Mouse (Mus musculus): ENCODE measurements at regions not wholly inside any gene's neighbourhood (a gene's known extent, or its start where the extent isn't known, plus 50 kb on each side); places are given as distances from the start of the nearest gene placed in this dataset.

- Histone ChIP-seq H3K27ac (ENCODE audit: insufficient read depth, low read depth) (no peak overlapping the region), H3K36me3 (replicated peaks in 1 of 2; ENCODE audit: control insufficient read depth in 1 of 2, insufficient read depth in 1 of 2, low read length in 1 of 2) (no peaks in the 10 kb centered on the region), H3K27me3 (replicated peaks) (no peaks in the 10 kb centered on the region), H3K9me3 (replicated peaks; ENCODE audit: low read length) (no peaks in the 10 kb centered on the region), H3K9ac (ENCODE audit: insufficient read depth, low read depth) (no peak overlapping the region), H3K4me3 (replicated peaks in 1 of 3; ENCODE audit: low read depth in 2 of 3, low read length in 2 of 3, poor library complexity in 1 of 3) (no peak overlapping the region), H3K79me2 (replicated peaks; ENCODE audit: control insufficient read depth, extremely low read depth, insufficient read depth, poor library complexity, severe bottlenecking) (no peaks in the 10 kb centered on the region), H3K4me1 (ENCODE audit: control insufficient read depth in 1 of 2, insufficient read depth in 2 of 2) (no peaks in the 10 kb centered on the region), H3K4me2 (ENCODE audit: insufficient read depth, low read depth, poor library complexity, severe bottlenecking) (no peak overlapping the region)
- in situ Hi-C loops (cut with MboI; ENCODE audit: low pct_ligation_motif_present, low pct_unique_long_range_greater_than_20kb, low sequenced_read_pairs) = no loop called here
- no peak for TF ChIP-seq GABPA (IDR thresholded peaks at IDR 0.05; ENCODE audit: insufficient replicate concordance, low read depth, low read length)
- TF ChIP-seq NRF1 (IDR thresholded peaks at IDR 0.05; ENCODE audit: low read depth, low read length) = no peak
- TF ChIP-seq ZNF384 (IDR thresholded peaks at IDR 0.05; ENCODE audit: low read depth, low read length) = no peak
- no peak for TF ChIP-seq JUN (IDR thresholded peaks at IDR 0.05; ENCODE audit: insufficient read depth, low read depth, low read length)
- TF ChIP-seq JUND (conservative IDR thresholded peaks at IDR 0.05; ENCODE audit: low read depth, low read length) = no peak
- no peak for TF ChIP-seq RCOR1 (conservative IDR thresholded peaks at IDR 0.05; ENCODE audit: low read depth, low read length)
- TF ChIP-seq MAZ (IDR thresholded peaks at IDR 0.05; ENCODE audit: low read depth, low read length) = no peak
- no peak for TF ChIP-seq UBTF (IDR thresholded peaks at IDR 0.05; ENCODE audit: low read depth, low read length)
- no peak for TF ChIP-seq KAT2A (IDR thresholded peaks at IDR 0.05; ENCODE audit: insufficient replicate concordance, low read length)
- TF ChIP-seq ZKSCAN1 (IDR thresholded peaks at IDR 0.05; ENCODE audit: borderline replicate concordance, low read depth, low read length) = no peak
- no peak for TF ChIP-seq ZC3H11A (IDR thresholded peaks at IDR 0.05; ENCODE audit: low read depth, low read length)
- no peak for TF ChIP-seq USF2 (conservative IDR thresholded peaks at IDR 0.05; ENCODE audit: low read depth, low read length)
- TF ChIP-seq ELF1 (IDR thresholded peaks at IDR 0.05; ENCODE audit: low read depth, low read length) = no peak
- TF ChIP-seq SIN3A (IDR thresholded peaks at IDR 0.05; ENCODE audit: low read length) = no peak
- no peak for TF ChIP-seq TBP (conservative IDR thresholded peaks at IDR 0.05; ENCODE audit: low read depth, low read length)
- no peak for TF ChIP-seq HCFC1 (IDR thresholded peaks at IDR 0.05; ENCODE audit: low read depth, low read length)
- no peak for TF ChIP-seq EP300 (IDR thresholded peaks at IDR 0.05; ENCODE audit: low read length)
- dilution Hi-C loops (cut with MboI; ENCODE audit: extremely low pct_ligation_motif_present, extremely low pct_unique_long_range_greater_than_20kb, low sequenced_read_pairs) = no loop called here
- no peak for DNase-seq (ENCODE audit: extremely low read depth)
Observed at GRCm38 (mm10) chr5:51982780-51983179, 207.5 kb downstream of the Dhx15 start.

DNA sequence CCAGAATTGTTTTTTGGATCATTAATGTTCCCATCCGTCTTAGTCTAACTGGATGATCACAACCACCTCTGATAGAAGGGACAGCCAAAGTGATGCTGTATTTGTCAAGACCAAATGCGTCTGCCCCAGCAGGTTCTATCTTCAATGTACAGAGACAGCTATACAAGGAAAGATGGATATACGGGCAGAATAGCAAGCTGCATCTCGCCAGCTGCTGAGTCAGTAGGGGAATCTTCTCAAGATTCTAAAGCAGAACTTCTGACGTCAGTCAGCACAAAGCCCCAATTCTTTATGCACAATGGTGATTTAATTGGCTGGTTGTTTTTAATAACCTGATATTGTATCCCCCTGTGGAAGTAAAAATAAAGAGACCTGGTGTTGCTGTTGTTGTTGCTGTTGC, 209.4 kb downstream of the Dhx15 start:
- in situ Hi-C loops (cut with MboI; ENCODE audit: low pct_ligation_motif_present, low pct_unique_long_range_greater_than_20kb, low sequenced_read_pairs) (no loop called here), dilution Hi-C loops (cut with MboI; ENCODE audit: extremely low pct_ligation_motif_present, extremely low pct_unique_long_range_greater_than_20kb, low sequenced_read_pairs) (no loop called here)
- H3K4me3 ChIP-seq (replicated peaks in 1 of 3; ENCODE audit: low read depth in 2 of 3, low read length in 2 of 3, poor library complexity in 1 of 3) = no peak overlapping the region
- H3K4me2 ChIP-seq (ENCODE audit: insufficient read depth, low read depth, poor library complexity, severe bottlenecking) = no peak overlapping the region
- H3K9ac ChIP-seq (ENCODE audit: insufficient read depth, low read depth) = no peak overlapping the region
- TF ChIP-seq E2F4 (IDR thresholded peaks at IDR 0.05; ENCODE audit: insufficient replicate concordance, low read depth, low read length) (no peak), UBTF (IDR thresholded peaks at IDR 0.05; ENCODE audit: low read depth, low read length) (no peak), ZNF384 (IDR thresholded peaks at IDR 0.05; ENCODE audit: low read depth, low read length) (no peak), GABPA (IDR thresholded peaks at IDR 0.05; ENCODE audit: insufficient replicate concordance, low read depth, low read length) (no peak), RAD21 (IDR thresholded peaks at IDR 0.05; ENCODE audit: low read depth, low read length) (no peak), JUND (conservative IDR thresholded peaks at IDR 0.05; ENCODE audit: low read depth, low read length) (no peak), KAT2A (IDR thresholded peaks at IDR 0.05; ENCODE audit: insufficient replicate concordance, low read length) (no peak), POLR2AphosphoS2 (IDR thresholded peaks at IDR 0.05; ENCODE audit: low read depth, low read length) (no peak), CHD1 (IDR thresholded peaks at IDR 0.05; ENCODE audit: low read depth, low read length) (no peak), MYC (IDR thresholded peaks at IDR 0.05; ENCODE audit: low read depth, low read length) (no peak), RCOR1 (conservative IDR thresholded peaks at IDR 0.05; ENCODE audit: low read depth, low read length) (no peak), SMC3 (IDR thresholded peaks at IDR 0.05; ENCODE audit: low read depth, low read length) (no peak), MAFK (IDR thresholded peaks at IDR 0.05; ENCODE audit: insufficient replicate concordance, low read length) (no peak), ZMIZ1 (IDR thresholded peaks at IDR 0.05; ENCODE audit: low read depth, low read length) (no peak), MEF2A (IDR thresholded peaks at IDR 0.05; ENCODE audit: borderline replicate concordance, low read depth, low read length) (no peak), TBP (conservative IDR thresholded peaks at IDR 0.05; ENCODE audit: low read depth, low read length) (no peak)
- H3K4me1 ChIP-seq (ENCODE audit: control insufficient read depth in 1 of 2, insufficient read depth in 2 of 2) = no peaks in the 10 kb centered on the region
- H3K79me2 ChIP-seq (replicated peaks; ENCODE audit: control insufficient read depth, extremely low read depth, insufficient read depth, poor library complexity, severe bottlenecking) = no peaks in the 10 kb centered on the region
- no peaks in the 10 kb centered on the region for H3K36me3 ChIP-seq (replicated peaks in 1 of 2; ENCODE audit: control insufficient read depth in 1 of 2, insufficient read depth in 1 of 2, low read length in 1 of 2)
- no peak for DNase-seq (ENCODE audit: extremely low read depth)
- H3K27ac ChIP-seq (ENCODE audit: insufficient read depth, low read depth) = no peak overlapping the region
- no peaks in the 10 kb centered on the region for H3K9me3 ChIP-seq (replicated peaks; ENCODE audit: low read length)
- H3K27me3 ChIP-seq (replicated peaks) = no peaks in the 10 kb centered on the region
